Mouse (Mus musculus) cortical plate, adult 2 months (tissue): ENCODE measurements at regions not wholly inside any gene's neighbourhood (a gene's known extent, or its start where the extent isn't known, plus 50 kb on each side); places are given as distances from the start of the nearest gene placed in this dataset.
A peak's percentile ranks its signal among the peaks of the same experiment; 100 is the strongest.

ENCODE experiments used
- H3K27ac ChIP-seq: fragments of 200-500 bp; 2 replicates; pipeline ENCODE4 v1.5.1; 2012; ENCODE audit warnings: low read length, control low read depth, inconsistent platforms; ENCODE audit not compliant: insufficient read depth
- H3K4me1 ChIP-seq: fragments of 200-500 bp; 2 replicates; pipeline ENCODE4 v1.6.1; 2011; ENCODE audit warnings: low read length; ENCODE audit not compliant: control insufficient read depth, insufficient read depth
- H3K4me3 ChIP-seq: fragments of 200-500 bp; 2 replicates; pipeline ENCODE4 v1.5.1; 2011; ENCODE audit warnings: mild to moderate bottlenecking, low read length, control low read depth; ENCODE audit not compliant: insufficient read depth
- CTCF ChIP-seq: fragments of 200-500 bp; IDR thresholded peaks from 2 replicates; pipeline ENCODE4 v1.5.1; 2011; ENCODE audit warnings: mild to moderate bottlenecking, control low read depth, low read length; ENCODE audit not compliant: insufficient read depth; ENCODE audit errors: extremely low read depth
- POLR2A ChIP-seq: fragments of 200-500 bp; IDR thresholded peaks from 2 replicates; pipeline ENCODE4 v1.6.1; 2011; ENCODE audit warnings: mild to moderate bottlenecking, low read length, control low read depth; ENCODE audit not compliant: insufficient read depth; ENCODE audit errors: extremely low read depth

DNA sequence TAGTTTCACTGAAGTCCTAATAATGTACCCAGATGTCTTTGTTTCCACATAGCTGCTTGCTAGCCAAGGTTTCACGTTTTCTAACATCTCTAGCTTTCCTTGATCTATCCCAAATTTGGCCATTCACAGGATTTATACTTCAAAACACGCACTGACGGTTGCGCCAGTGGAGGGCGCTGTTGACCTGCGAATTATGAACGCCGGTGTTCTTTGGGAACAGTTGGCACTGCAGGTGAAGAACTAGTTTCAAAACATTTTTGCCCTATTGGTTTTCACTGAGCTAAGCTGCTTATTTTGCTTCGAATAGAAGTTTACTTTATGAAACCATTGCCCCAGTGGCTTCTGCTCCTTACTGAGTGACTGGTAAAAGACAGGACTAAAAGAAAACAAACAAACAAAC lies 76.7 kb upstream of the Slitrk3 start:
- no peak overlapping the region for H3K4me3 ChIP-seq
- TF ChIP-seq POLR2A = no peak
- peak; percentile 68 for TF ChIP-seq CTCF

DNA sequence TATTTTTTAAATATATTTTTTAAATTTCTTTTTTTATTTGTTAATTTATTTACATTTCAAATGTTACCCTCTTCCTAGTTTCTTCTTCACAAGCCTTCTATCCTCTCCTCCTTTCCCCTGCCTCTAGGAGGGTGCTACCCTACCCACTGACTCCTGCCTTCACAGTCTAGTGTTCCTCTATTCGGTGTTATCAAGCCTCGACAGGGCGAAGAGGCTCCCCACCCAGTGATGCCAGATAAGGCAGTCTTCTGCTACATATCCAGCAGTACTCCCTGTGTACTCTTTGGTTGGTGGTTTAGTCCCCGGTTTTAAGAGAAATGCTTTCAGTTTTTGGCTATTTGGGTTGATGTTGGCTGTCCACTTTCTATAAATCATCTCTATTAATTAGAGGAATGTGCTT lies 67.5 kb upstream of the Slitrk3 start:
- Histone ChIP-seq H3K4me3 (no peak overlapping the region), H3K4me1 (no peaks in the 10 kb centered on the region), H3K27ac (no peak overlapping the region)
- TF ChIP-seq POLR2A = no peak
- TF ChIP-seq CTCF = no peak

More for the DNA sequence above, 76.7 kb upstream of the Slitrk3 start:
- Histone ChIP-seq H3K4me1 (no peaks in the 10 kb centered on the region), H3K27ac (no peak overlapping the region)

DNA sequence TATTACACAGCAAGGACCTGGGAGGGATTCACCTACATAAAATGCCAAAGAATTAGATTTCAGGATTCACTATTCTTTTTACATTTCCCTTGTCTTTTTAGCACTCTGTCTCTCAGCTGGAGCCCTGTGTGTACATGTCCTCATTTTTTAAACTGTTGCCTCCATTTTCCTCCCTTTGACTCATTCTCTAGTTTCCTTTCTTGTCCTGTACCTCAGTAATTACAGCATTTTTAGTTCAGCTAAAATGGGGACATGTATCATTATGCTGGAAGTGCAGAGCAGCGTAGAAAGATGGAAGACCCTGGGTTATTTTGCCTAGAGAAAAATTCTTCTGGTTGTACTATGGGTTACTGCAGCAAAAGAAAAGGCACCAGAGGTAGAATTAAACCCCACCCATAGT lies 51.5 kb upstream of the Slitrk3 start:
- no peak for TF ChIP-seq CTCF
- no peak for TF ChIP-seq POLR2A
- H3K4me1 ChIP-seq = no peaks in the 10 kb centered on the region
- no peak overlapping the region for H3K27ac ChIP-seq
- H3K4me3 ChIP-seq = no peak overlapping the region
